Mouse (Mus musculus) T-cell, adult 66 days (primary cell): ENCODE measurements around the gene Gmnc. TPM values are rescaled to one million over a fixed set of nuclear protein-coding genes. Genes with fewer than 3 reads are reported as not detected.

Source experiments
- total RNA-seq, 2 experiments: library from RNA; stranded (reverse); gene quantifications; 3 replicates in 1 of 2; 4 replicates in 1 of 2; pipeline ENCODE4 v1.2.4; 2023

The Gmnc gene
- not detected for total RNA-seq

GRCm38 (mm10) chr16:26991477-26992300 is at the start of gene Gmnc:
TSS of gene Gmnc (minus strand) at chr16:26991652.

